Mouse (Mus musculus) liver, embryonic 14.5 days (tissue): ENCODE measurements around the gene Pax8.

Experiments
- CTCF ChIP-seq: IDR thresholded peaks from 2 replicates; pipeline ENCODE4 v1.5.1; 2016; ENCODE audit warnings: antibody characterized with exemption, low read depth, control low read depth
- EP300 ChIP-seq: IDR thresholded peaks from 2 replicates; pipeline ENCODE4 v1.6.1; 2016; ENCODE audit warnings: antibody characterized with exemption, low read depth

GRCm38 (mm10) chr2:24490564-24490963, 15.2 kb upstream of the Pax8 start:
- peak; percentile 44 for TF ChIP-seq CTCF
- TF ChIP-seq EP300: no peak
